Mouse (Mus musculus) cerebellum, postnatal 36 days (tissue): Measurements from ENCODE around the gene Mettl27.

ENCODE experiments used
- DNase-seq, 2 experiments: peaks; one replicate each; pipeline ENCODE4 v3.0.0; 2021 to 2022; ENCODE audit warnings: mixed read lengths in 2 of 2

The Mettl27 gene

DNA sequence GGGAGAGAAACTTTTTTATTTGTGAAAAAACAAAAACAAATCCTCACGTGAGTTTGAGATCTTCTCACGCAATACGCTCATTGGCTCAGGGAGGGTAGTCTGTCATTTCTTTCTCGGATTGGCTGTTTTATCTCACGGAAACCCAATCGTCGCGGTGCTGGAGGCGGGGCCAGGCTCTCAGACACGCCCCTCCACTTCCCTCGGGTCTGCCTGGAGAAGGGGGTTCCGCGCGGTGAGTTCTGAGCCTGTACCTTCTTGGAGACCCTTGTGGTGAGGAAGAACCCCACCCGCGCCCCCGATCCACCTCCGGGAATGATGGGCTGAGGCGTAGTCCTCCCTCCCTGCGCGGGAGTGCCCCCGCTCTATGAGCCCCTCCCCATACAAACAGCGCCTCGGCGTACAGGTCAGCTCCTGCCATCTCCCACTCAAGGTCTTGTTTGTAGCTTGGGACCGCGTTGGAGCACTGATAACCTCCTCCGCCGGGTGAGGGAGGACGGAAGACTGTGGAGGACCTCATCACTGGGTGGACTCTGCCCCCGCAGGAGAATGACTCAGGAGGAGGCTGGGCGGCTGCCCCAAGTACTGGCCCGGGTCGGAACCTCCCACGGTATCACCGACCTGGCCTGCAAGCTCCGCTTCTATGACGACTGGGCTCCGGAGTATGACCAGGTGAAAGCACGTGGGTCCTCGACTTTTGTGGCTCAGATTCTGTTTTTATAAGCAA is at the start of gene Mettl27:
Gene Mettl27 (plus strand): TSS at position 190 of the 724 bp plus-strand sequence.
- DNase-seq = peak; percentile 69 to 73

- peak; percentile 77 to 80 for DNase-seq
These were observed 49.1 kb upstream of the Mettl27 start for GRCm38 (mm10) chr5:134883077-134883476.

GRCm38 (mm10) chr5:134887447-134888335 is 44.5 kb upstream of the Mettl27 start:
- no peak for DNase-seq

DNA sequence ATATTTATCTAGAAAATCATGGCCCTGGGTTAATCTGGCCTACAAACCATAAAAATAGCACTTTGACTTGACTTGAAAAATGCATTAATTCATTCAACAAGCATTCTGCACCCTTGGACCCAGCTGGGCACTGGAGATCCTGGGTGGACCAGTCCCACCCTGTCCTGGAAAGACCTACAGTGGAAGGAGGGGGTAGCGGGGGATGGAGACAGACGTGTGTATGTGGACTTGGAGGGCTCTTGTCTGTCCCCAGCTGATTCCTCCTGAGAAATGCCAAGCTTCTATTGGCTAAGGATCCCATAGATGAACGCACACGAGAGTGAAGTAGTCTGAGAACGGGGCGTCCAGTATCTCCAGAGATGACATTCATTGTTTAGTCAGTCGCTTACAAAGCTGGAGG is 43.7 kb upstream of the Mettl27 start:
- no peak for DNase-seq

DNA sequence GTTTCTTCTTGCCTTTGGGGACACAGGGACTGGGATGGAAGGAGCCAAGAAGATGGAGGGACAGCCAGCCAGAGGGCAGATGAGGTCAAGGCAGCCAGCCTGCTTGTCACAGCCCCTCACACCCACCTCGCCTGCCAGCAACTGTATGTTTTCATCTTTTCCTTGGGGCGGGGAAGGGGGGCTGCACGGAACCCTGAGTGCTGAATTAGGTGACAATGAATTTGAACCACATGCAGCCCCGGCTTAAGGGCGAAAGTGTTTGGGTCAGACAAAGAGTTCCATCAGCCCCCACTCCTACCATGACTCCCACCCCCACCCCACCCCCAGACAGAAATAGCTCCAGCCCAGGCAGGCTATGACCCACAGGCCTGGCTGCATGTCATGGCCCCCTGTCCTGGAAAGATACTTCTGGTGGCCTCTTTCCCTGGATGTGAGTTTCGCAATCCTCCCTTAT is 41.5 kb upstream of the Mettl27 start:
- DNase-seq = no peak

DNA sequence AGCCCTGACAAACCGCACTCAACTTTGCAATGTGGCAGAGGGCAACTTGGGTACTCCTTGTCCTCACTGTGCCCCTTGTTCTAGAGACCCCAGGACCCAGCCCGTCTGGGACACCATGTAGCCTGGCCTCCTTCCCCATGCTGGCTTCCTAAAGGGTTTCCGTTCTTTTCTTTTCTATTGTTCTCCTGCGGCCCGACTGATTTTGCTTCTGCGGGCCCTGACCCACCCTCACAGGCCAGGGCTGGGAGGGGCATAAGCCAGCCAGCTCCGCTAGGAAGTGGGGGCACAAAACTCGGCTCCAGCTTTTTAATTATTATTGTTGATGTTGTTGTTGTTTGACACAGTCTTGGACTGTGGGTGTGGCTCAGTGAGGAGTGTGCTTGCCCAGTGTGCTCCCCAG is 40.6 kb upstream of the Mettl27 start:
- no peak for DNase-seq

- no peak for DNase-seq
These were observed 39.5 kb upstream of the Mettl27 start for GRCm38 (mm10) chr5:134892717-134893116.

DNA sequence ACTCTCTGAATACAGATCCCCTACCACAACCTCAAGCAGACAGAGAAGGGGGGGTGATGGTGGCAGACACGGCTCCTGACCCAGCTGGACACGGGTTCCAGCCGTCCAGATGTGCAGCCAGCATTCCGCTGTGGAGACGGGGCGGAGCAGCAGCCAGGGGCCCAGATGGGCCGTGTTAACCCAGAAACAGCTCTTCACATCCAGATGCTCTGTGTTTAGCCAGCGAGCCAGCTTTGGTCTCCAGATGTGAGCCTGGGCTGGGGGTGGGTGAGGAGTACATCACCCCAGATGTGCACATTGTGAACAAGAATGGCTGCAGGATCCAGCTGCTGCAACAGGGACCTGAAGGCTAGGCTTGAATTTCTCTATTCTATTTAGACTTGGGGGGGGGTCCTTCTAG is 36.9 kb upstream of the Mettl27 start:
- no peak for DNase-seq

DNA sequence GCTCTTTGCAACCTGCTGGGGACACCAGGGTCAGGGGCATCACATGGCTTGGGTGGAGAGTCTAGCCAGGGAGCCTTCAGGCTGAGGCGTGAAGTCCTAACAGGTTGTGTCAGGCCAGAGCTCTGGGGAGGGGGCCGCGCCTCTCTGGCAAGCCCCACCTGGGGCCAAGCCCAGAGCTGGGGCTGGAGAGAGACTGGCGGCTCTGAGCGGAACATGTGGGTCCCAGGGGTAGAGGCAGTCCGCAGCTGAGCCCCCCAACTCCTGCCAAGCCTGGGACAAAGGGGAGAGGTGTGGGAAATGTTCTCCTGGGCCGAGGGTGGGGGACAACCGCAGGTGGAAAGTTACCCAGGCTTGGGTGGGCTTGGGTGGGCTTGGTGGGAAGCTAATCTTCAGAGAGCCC is 35.2 kb upstream of the Mettl27 start:
- no peak for DNase-seq

GRCm38 (mm10) chr5:134897596-134897995 is 34.6 kb upstream of the Mettl27 start:
- DNase-seq = no peak

DNA sequence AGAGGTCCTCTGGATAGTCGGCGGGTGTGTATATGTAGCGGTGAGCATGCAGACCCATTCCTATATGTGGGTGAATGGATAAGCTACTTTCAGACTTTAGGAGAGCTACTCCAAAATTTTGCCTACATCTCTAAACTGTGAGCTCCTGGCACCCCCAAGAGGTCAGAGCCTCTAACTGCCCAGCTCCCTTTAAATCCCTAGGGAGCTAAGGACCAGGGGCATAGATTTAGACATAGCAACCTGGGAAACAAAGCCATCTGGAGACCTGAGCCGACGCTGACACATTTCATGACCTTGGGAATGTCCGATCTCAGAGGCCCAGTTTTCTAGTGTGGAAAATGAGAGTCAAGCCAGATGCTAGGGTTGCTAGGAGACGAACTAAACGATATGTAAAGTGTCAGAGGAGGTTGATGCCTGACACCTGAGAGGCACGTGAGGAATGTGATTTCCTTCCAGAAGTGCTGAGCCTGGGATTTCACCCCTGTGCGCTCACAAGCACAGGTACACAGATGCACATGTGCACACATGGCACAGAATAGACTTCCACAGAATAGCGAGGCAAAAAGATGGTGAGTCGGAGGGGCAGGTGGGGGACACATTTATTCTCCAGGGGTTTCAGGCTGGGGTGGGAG is 31.0 kb upstream of the Mettl27 start:
- peak; percentile 34 to 35 for DNase-seq

GRCm38 (mm10) chr5:134901644-134902027 is 30.5 kb upstream of the Mettl27 start:
- no peak for DNase-seq

DNA sequence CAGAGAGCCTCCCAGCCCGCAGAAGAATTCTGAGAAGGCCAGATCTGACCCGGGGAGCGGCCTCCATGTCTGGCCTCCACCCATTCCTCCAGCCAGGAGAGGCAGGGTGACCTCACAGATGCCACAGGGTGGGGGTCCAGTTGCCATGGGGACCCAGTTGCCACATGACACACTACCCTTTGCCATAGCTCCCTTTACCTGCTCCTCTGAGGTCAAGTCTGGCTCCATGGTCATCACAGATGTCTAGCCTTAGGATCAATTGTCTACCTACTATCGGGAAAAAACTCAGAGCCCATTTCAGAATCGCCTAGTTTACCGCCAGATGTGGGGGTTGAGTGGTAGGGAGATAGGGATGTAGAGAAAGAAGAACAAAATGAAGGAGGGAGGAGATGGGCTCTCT is 25.5 kb upstream of the Mettl27 start, which contains the start of gene Tmem270:
Gene Tmem270 (minus strand): TSS at position 101 of the 400 bp plus-strand sequence.
- no peak for DNase-seq

DNA sequence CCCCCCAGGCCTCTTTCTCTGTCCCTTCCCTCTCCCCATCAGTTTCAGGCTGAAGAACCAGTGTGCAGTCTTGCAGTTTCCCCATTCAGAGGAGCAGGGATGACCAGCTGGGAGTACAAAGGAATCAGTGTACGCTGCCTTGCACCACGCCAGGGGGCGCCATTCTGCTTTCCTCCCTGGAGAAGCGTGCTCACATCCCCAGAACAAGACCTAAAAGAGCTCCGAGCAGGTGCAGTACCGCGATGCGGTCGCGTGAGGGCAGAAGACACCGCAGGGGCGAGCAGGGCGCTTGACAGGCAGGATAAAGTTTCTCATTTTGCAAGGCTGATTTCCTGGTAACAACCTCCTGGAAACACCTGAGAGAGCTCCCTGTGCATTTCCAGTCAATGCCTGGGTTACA is 25.0 kb upstream of the Mettl27 start:
- DNase-seq = peak; percentile 93 to 94

GRCm38 (mm10) chr5:134911901-134912300 is 20.3 kb upstream of the Mettl27 start:
- DNase-seq = no peak

- no peak for DNase-seq
These were observed 18.8 kb upstream of the Mettl27 start for GRCm38 (mm10) chr5:134913352-134913751.

- DNase-seq = no peak
These were observed 18.4 kb upstream of the Mettl27 start for GRCm38 (mm10) chr5:134913753-134914152.

GRCm38 (mm10) chr5:134914510-134914909 is 17.7 kb upstream of the Mettl27 start:
- no peak for DNase-seq

- DNase-seq = no peak
These were observed 16.9 kb upstream of the Mettl27 start, which contains the start of gene Cldn13 for GRCm38 (mm10) chr5:134915311-134915710. Gene Cldn13 (minus strand): TSS chr5:134915526.

DNA sequence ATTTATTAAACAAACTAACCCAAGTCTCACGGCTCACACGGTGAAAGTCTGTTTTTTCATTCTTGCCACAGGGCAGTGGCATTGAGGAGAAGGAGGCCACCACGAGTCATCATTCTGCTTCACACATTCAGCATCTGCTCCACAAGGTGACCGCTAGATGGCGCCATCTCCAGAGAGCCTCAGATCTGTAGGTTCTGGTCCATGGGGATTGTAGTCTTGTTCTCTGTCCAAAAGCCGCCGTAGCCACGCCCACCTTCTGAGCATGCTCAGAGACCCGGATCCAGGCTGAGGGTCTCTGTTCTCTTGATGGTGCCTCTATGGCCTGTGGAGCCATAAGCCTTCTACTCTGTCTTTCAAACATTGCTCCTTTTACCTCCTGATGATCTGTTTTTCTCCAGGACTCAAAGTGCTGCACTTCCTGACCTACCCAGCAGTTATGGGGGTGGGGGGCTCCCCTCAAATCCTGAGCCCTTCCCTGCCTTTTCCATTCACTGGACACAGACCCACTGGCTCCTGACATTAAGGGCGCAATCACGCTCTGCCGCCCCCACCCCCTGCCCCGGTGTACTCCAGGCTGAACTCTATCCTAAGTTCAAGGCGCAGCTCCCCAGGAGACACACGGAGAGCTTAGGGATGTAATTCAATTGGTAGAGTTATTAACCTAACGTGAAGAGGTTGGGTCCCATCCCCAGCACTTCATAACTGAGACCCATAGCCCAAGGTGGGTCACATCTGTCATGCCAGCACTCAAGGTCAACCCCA is 13.9 kb upstream of the Mettl27 start:
- peak; percentile 37 to 38 for DNase-seq

GRCm38 (mm10) chr5:134919097-134919496 is 13.1 kb upstream of the Mettl27 start:
- DNase-seq = no peak

DNA sequence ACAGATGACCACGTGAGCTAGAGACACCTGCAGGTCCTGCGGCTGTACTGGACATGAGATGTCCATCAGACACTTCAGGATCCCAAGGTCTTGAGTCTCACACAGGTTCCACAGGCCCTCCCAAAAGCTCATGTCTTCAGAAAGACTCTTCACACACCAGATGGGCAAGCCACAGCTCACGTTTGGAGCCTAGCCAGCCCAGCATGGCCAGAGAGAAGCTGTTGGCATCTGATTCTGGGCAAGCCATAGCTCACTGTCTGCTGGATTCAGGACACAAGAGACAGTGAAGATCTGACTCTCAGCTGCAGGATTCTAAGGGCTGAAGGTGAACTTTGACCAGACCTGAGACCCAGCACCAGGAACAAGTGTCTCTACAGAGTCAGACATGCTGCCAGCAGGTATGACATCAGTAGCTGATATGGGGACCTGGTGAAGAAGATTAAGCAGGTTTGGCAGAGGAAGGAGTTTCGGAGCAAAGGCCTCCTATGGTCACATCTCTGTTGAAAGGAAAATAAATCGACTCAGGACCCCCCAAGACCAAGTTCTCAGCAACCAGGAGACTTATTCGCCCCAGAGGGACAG is 12.0 kb upstream of the Mettl27 start:
- DNase-seq = peak; percentile 16 to 19
